Mouse (Mus musculus) heart, postnatal 4 days (tissue): ENCODE data around the gene Vstm5. TPM values are rescaled to one million over a fixed set of nuclear protein-coding genes. Genes with fewer than 3 reads are reported as not detected.

Experiments used
- total RNA-seq, 2 experiments: library from RNA; stranded (reverse); gene quantifications; 2 replicates each; pipeline ENCODE4 v1.2.3; 2021

Vstm5 gene
- total RNA-seq, 2 experiments from 2014 or later, result 1.7 to 1.9 TPM

Other genes with a start within 250 kb of the Vstm5 start
- gene Panx1, start 193.6 kb upstream of the Vstm5 start, total RNA-seq, result 10 to 100 TPM; 14.7 to 15.0 TPM
- gene Hephl1, start 126.9 kb upstream of the Vstm5 start, total RNA-seq, result under 1 TPM; 0.05 to 0.09 TPM
- gene Med17, start 40.9 kb downstream of the Vstm5 start, total RNA-seq, result 10 to 100 TPM; 20.7 to 22.1 TPM
- gene Taf1d, start 67.2 kb downstream of the Vstm5 start, total RNA-seq, result 10 to 100 TPM; 49.5 to 58.1 TPM
- 10 to 100 TPM; 10.8 to 11.1 TPM for gene 4931406C07Rik, start 67.4 kb downstream of the Vstm5 start, total RNA-seq
- 10 to 100 TPM; 19.4 to 22.4 TPM for gene Cep295, start 118.7 kb downstream of the Vstm5 start, total RNA-seq